Mouse (Mus musculus) brain, embryonic 14.5 days (tissue): ENCODE data around the gene Galt.

Source experiments
- CTCF ChIP-seq: fragments of 200-500 bp; IDR thresholded peaks from 2 replicates; pipeline ENCODE4 v1.5.1; 2012; ENCODE audit warnings: inconsistent platforms, mild to moderate bottlenecking, moderate library complexity, borderline replicate concordance; ENCODE audit not compliant: insufficient read depth, insufficient read length; ENCODE audit errors: extremely low read depth
- POLR2A ChIP-seq: fragments of 200-500 bp; IDR thresholded peaks from 2 replicates; pipeline ENCODE4 v1.6.1; 2012; ENCODE audit warnings: mild to moderate bottlenecking, inconsistent platforms, borderline replicate concordance; ENCODE audit not compliant: poor library complexity, insufficient read depth, insufficient read length, severe bottlenecking; ENCODE audit errors: extremely low read depth

DNA sequence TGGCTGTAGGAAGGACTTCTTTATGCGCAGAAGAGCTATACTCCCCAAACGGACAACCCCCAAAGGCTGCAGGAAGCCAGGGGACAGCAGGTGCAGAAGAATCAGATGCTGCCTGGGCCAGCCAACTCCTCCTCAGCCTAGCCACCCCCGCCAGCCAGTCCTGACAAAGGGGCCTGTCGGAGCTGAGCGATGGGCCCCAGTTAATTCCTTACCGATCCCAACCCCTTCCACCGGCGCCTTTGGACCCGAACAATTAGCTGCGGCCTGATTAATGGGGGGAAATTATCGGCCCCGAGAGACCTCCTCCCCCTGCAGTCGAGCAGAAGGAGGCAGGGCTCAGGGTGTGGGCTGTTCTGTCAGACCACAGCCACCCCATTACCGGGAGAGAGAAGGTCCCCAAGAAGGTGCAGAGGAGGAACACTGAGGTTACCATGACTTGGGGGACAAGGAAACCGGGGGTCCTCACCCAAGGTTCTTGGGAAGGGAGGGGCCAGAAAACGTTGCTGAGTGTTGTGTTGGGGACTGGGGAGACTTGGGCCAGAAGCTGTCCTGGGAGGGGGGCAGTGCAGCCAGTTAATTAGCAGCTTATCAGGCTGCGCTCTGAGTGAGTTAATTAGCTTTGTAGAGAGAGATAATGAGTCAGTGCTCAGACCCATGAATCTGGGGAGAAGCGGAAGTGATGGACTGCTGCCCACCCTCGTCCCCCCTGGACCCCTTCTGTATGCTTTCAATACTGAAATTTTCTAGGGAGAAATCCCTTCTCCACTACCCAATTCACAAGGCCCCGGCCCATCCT lies 28.0 kb upstream of the Galt start:
- TF ChIP-seq CTCF (no peak), POLR2A (no peak)
